Mouse (Mus musculus) C2C12 (cell line): ENCODE results near the gene Dusp21.

ENCODE experiments used
- CTCF ChIP-seq: IDR thresholded peaks from one replicate; pipeline ENCODE4 v1.5.1; 2011; ENCODE audit not compliant: control insufficient read depth, insufficient read depth, insufficient read length
- MAX ChIP-seq: IDR thresholded peaks from one replicate; pipeline ENCODE4 v1.6.1; 2011; ENCODE audit warnings: mild to moderate bottlenecking, control low read depth

GRCm38 (mm10) chrX:18165121-18165520, 19.5 kb downstream of the Dusp21 start:
- no peak for TF ChIP-seq CTCF
- no peak for TF ChIP-seq MAX
